Mouse (Mus musculus): ENCODE results near the gene Acaca.

GRCm38 (mm10) chr11:84375951-84376496 lies 246.6 kb downstream of the Acaca start:
- TF ChIP-seq CTCF (IDR thresholded peaks at IDR 0.05; ENCODE audit: low read depth, low read length) (no peak), POLR2A (IDR thresholded peaks at IDR 0.05; ENCODE audit: borderline replicate concordance, low read depth, low read length) (no peak)
